Mouse (Mus musculus) hindbrain, embryonic 13.5 days (tissue): Measurements from ENCODE around the gene Tbc1d30. TPM values are rescaled to one million over a fixed set of nuclear protein-coding genes. Genes with fewer than 3 reads are reported as not detected.

Experiments used
- ATAC-seq: fragments of 200-750 bp; cut with Nextera tagmentation; 2 replicates; pipeline ENCODE4 v1.8.0; 2017; ENCODE audit warnings: moderate TSS enrichment; ENCODE audit not compliant: low FRiP score
- H3K27ac ChIP-seq: fragments of 300-500 bp; sonication (generic); 2 replicates; pipeline ENCODE4 v1.5.1; 2015; ENCODE audit warnings: inconsistent platforms, mild to moderate bottlenecking, moderate library complexity
- H3K27me3 ChIP-seq: fragments of 300-500 bp; sonication (generic); 2 replicates; pipeline ENCODE4 v1.6.1; 2015; ENCODE audit warnings: mild to moderate bottlenecking, inconsistent platforms
- H3K36me3 ChIP-seq: fragments of 300-500 bp; sonication (generic); 2 replicates; pipeline ENCODE4 v1.6.1; 2015; ENCODE audit warnings: mild to moderate bottlenecking, inconsistent platforms
- H3K4me1 ChIP-seq: fragments of 300-500 bp; sonication (generic); replicated peaks from 2 replicates; pipeline ENCODE4 v1.6.1; 2015; ENCODE audit warnings: inconsistent platforms
- H3K4me2 ChIP-seq: fragments of 300-500 bp; sonication (generic); 2 replicates; pipeline ENCODE4 v1.6.1; 2015; ENCODE audit warnings: inconsistent platforms, mild to moderate bottlenecking, moderate library complexity
- H3K4me3 ChIP-seq: fragments of 300-500 bp; sonication (generic); 2 replicates; pipeline ENCODE4 v1.5.1; 2015; ENCODE audit warnings: mild to moderate bottlenecking, inconsistent platforms
- H3K9ac ChIP-seq: fragments of 300-500 bp; sonication (generic); 2 replicates; pipeline ENCODE4 v1.6.1; 2015; ENCODE audit warnings: mild to moderate bottlenecking, inconsistent platforms
- H3K9me3 ChIP-seq: fragments of 300-500 bp; sonication (generic); 2 replicates; pipeline ENCODE4 v1.6.1; 2016; ENCODE audit warnings: inconsistent platforms
- WGBS: fragments of 180-500 bp; shearing (Covaris S2); methylation state at CpG from one replicate; pipeline ENCODE4 v1.1.7; 2015; 5-methylcytosine and 5-hydroxymethylcytosine counted together
- polyA plus RNA-seq: library from polyadenylated mRNA; unstranded; fragments of >200 nt; fragmentation: Nextera tagmentation; extraction: Ambion mirVana; gene quantifications from 2 replicates; pipeline ENCODE4 v1.2.1, GENCODE M21; 2015

Tbc1d30 gene
- polyA plus RNA-seq, 1 experiment from 2014 or later = 12.6 TPM

- Histone ChIP-seq H3K4me2 (no peak overlapping the region), H3K27ac (no peak overlapping the region), H3K4me1 (no peaks in the 10 kb centered on the region), H3K9ac (no peak overlapping the region), H3K4me3 (no peak overlapping the region), H3K36me3 (no peaks in the 10 kb centered on the region), H3K27me3 (no peaks in the 10 kb centered on the region), H3K9me3 (no peaks in the 10 kb centered on the region)
- WGBS = 94% methylated on average over 4 of the region's 4 CpGs
- no peak for ATAC-seq
Observed at GRCm38 (mm10) chr10:121249820-121250219, 101.3 kb downstream of the Tbc1d30 start.

DNA sequence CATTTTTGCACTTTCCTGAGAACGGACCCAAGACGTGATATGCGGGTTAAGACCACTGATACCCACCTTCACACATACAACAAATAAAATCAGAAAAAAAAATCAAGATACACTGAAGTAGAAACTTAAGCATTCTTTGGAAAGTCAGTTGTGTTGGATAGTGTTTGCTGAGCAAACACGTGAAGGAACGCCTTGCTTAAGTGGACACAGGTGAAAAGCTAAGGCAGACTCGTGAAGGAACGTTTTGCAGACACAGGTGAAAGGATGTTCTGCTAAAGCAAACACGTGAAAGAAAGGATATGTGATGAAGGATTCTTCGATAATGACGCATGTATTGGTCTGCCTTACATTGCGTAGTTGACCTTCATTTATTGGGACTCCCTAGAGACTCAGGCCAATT is 103.5 kb downstream of the Tbc1d30 start:
- Histone ChIP-seq H3K27me3 (no peaks in the 10 kb centered on the region), H3K9ac (no peak overlapping the region), H3K9me3 (no peaks in the 10 kb centered on the region), H3K4me1 (peaks cover 4% of the 10 kb centered on the region; the same call in 1 of the 2 replicates), H3K27ac (no peak overlapping the region), H3K36me3 (no peaks in the 10 kb centered on the region), H3K4me3 (no peak overlapping the region), H3K4me2 (no peak overlapping the region)
- no peak for ATAC-seq
- WGBS = 95% methylated on average over 11 of the region's 11 CpGs

DNA sequence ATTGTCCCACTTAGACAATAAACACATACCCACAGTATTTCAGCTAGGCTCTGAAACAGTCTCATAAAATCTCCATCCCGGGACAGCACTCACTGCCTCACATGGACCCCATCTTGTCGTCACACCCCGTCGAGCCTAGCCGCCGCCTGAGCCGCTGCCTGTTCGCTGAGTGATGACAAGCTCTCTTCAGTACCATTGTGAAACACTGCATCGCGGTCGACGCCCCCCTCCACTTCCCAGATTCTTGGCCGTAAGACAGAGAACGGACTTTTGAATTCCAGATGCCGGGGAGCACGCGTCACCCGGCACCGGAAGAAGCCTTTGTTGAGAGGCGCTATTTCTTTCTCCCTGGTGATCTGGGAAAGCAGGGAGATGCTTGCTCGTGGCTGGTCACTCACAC is 104.1 kb downstream of the Tbc1d30 start:
- H3K36me3 ChIP-seq = no peaks in the 10 kb centered on the region
- no peaks in the 10 kb centered on the region for H3K27me3 ChIP-seq
- peaks cover 6% of the 10 kb centered on the region; the same call in 1 of the 2 replicates for H3K4me1 ChIP-seq
- 77% methylated on average over 21 of the region's 21 CpGs for WGBS
- no peak overlapping the region for H3K4me2 ChIP-seq
- ATAC-seq = no peak
- H3K9me3 ChIP-seq = no peaks in the 10 kb centered on the region
- H3K27ac ChIP-seq = no peak overlapping the region
- no peak overlapping the region for H3K4me3 ChIP-seq
- H3K9ac ChIP-seq = no peak overlapping the region

- Histone ChIP-seq H3K9me3 (no peaks in the 10 kb centered on the region), H3K4me3 (no peak overlapping the region), H3K4me1 (peaks cover 6% of the 10 kb centered on the region; the same call in 1 of the 2 replicates), H3K36me3 (no peaks in the 10 kb centered on the region), H3K4me2 (no peak overlapping the region), H3K27me3 (no peaks in the 10 kb centered on the region), H3K9ac (no peak overlapping the region), H3K27ac (no peak overlapping the region)
- 83% methylated on average over 23 of the region's 23 CpGs for WGBS
- ATAC-seq = no peak
Observed at GRCm38 (mm10) chr10:121243373-121244207, 107.5 kb downstream of the Tbc1d30 start.

DNA sequence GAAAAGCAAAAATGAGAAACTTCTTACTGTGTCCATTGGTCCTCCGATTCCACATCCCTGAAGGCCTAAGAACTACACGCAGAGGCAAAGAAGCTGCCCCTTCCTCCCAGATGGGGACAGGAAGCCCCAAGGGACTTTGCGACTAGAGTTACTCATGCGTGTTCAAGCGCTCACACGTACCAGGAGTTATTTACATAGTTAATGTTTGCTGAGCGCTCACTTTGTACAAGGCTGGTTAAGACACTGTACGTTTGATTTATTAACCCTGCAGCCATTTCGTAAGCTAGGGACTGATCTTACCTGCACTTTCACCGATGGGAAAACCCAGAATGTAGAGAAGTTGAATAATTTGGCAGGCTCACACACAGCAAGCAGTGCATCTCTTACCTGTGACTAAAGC is 108.5 kb downstream of the Tbc1d30 start:
- ATAC-seq = no peak
- Histone ChIP-seq H3K27ac (no peak overlapping the region), H3K27me3 (no peaks in the 10 kb centered on the region), H3K9ac (no peak overlapping the region), H3K9me3 (no peaks in the 10 kb centered on the region), H3K4me3 (no peak overlapping the region), H3K36me3 (no peaks in the 10 kb centered on the region), H3K4me1 (peaks cover 6% of the 10 kb centered on the region; the same call in 1 of the 2 replicates), H3K4me2 (no peak overlapping the region)
- 64% methylated on average over 10 of the region's 10 CpGs for WGBS

DNA sequence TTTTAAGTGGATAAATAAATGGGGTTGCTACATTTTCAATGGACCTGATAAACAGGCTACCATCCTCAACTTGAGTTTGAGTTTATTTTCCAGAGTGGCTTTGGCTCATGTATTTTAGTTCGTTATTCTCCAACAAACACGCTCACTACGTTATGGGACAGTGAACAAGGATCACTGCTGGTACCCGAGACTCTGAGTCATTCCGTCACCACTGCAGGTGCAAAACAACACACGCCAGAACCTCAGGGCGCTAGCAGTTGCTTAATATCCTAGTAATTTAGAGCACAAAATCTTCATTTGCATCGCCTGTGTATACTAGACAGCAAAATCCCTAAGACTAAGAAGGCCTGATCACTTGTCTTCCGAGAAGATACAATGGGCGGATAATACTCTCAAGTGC is 112.0 kb downstream of the Tbc1d30 start:
- H3K9ac ChIP-seq = no peak overlapping the region
- 90% methylated on average over 10 of the region's 10 CpGs for WGBS
- no peaks in the 10 kb centered on the region for H3K36me3 ChIP-seq
- ATAC-seq = no peak
- no peak overlapping the region for H3K4me3 ChIP-seq
- H3K27ac ChIP-seq = no peak overlapping the region
- H3K4me2 ChIP-seq = no peak overlapping the region
- peaks cover 6% of the 10 kb centered on the region; the same call in 1 of the 2 replicates for H3K4me1 ChIP-seq
- no peaks in the 10 kb centered on the region for H3K9me3 ChIP-seq
- no peaks in the 10 kb centered on the region; the same call in 1 of the 2 replicates for H3K27me3 ChIP-seq

DNA sequence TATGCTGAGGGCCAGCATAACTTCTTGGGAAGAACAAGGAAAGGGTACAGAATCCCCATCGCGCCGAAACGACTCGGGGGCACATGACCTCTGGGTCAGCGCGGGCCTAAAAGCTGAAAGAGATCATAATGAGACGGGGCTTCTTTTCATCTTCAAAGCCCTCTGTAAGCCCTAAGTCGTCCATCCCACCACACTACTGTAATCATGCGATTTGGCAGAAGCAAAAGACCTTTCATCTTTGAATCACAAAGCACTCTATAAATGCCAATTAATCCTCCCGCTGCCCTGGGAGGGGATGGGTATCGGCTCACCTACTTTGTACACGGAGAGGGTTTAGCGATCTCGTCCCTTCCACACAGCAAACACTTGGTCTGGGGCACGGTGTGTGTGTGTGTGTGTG is 112.5 kb downstream of the Tbc1d30 start:
- Histone ChIP-seq H3K27ac (no peak overlapping the region), H3K9ac (no peak overlapping the region), H3K36me3 (no peaks in the 10 kb centered on the region), H3K4me1 (peaks cover 6% of the 10 kb centered on the region; the same call in 1 of the 2 replicates), H3K4me3 (no peak overlapping the region), H3K9me3 (no peaks in the 10 kb centered on the region), H3K27me3 (no peaks in the 10 kb centered on the region; the same call in 1 of the 2 replicates), H3K4me2 (no peak overlapping the region)
- WGBS = 59% methylated on average over 16 of the region's 16 CpGs
- no peak for ATAC-seq

- Histone ChIP-seq H3K27me3 (no peaks in the 10 kb centered on the region; the same call in 1 of the 2 replicates), H3K9ac (no peak overlapping the region), H3K4me1 (peaks cover under 1% of the 10 kb centered on the region; the same call in 1 of the 2 replicates), H3K4me3 (no peak overlapping the region), H3K27ac (no peak overlapping the region), H3K36me3 (no peaks in the 10 kb centered on the region), H3K9me3 (no peaks in the 10 kb centered on the region), H3K4me2 (no peak overlapping the region)
- 84% methylated on average over 5 of the region's 5 CpGs for WGBS
- no peak for ATAC-seq
Observed at GRCm38 (mm10) chr10:121237377-121237776, 113.7 kb downstream of the Tbc1d30 start.

DNA sequence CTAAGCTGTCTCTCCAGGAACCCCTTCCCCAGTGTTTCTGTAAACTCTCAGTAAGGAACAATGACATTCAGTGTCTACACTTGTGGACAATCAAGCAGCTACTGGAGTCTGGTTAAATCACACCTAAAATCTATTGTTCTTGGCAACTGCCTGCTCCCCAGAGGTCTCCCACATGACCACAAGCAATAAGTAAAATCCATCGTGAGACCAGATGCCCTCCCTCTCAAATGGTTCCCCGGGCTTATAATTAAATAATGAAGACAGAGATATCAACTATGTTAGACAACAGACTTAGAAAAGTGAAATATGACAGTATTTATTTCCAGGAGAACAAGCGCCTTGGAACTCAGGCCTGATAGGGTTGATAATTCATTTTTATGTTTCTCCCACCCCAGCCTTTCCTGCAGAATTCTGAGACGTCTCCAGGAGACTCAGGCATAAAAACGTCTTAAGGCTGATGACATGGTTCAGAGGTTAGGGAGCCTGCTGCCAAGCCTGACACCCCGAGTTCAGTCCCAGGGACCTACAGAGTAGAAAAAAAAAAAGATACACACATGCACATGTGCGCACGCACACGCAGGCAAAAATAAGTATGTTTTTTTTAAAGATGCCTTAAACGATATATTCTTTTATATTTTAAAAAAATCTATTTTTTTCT is 115.8 kb downstream of the Tbc1d30 start:
- H3K4me3 ChIP-seq = no peak overlapping the region
- no peak overlapping the region for H3K27ac ChIP-seq
- no peaks in the 10 kb centered on the region for H3K4me1 ChIP-seq
- no peak overlapping the region for H3K4me2 ChIP-seq
- no peak overlapping the region for H3K9ac ChIP-seq
- H3K9me3 ChIP-seq = no peaks in the 10 kb centered on the region
- H3K27me3 ChIP-seq = no peaks in the 10 kb centered on the region; the same call in 1 of the 2 replicates
- no peaks in the 10 kb centered on the region for H3K36me3 ChIP-seq
- no peak for ATAC-seq
- 68% methylated on average over 10 of the region's 10 CpGs for WGBS

GRCm38 (mm10) chr10:121234476-121234875 is 116.6 kb downstream of the Tbc1d30 start:
- Histone ChIP-seq H3K36me3 (no peaks in the 10 kb centered on the region), H3K27ac (no peak overlapping the region), H3K4me2 (no peak overlapping the region), H3K4me1 (no peaks in the 10 kb centered on the region), H3K4me3 (no peak overlapping the region), H3K9ac (no peak overlapping the region), H3K9me3 (no peaks in the 10 kb centered on the region), H3K27me3 (no peaks in the 10 kb centered on the region; the same call in 1 of the 2 replicates)
- WGBS = 82% methylated on average over 3 of the region's 3 CpGs
- ATAC-seq = no peak

DNA sequence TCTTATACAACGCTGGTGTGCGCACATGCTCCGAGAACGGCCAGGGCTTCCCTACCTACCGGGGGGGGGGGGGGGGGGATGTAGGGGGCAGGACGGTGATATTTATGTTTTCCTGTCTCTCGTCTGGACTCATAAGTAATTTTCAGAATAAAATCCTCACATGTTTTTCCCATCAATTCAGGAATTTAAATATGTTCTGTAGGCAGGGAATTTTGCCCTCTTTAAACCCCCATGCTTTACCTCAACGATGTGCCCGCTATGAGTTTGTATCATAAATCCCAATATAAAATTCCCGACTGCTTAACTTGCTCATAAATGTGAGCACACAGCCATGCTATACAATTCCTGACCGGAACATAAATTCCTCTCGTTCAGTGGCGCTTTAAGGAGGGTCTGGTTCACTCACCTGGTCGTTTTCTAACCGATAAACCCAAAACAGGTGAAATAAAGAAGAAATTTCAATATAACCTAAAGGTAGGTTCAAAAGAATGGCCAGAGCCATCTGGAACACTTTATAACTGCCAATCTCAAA is 122.6 kb downstream of the Tbc1d30 start:
- 91% methylated on average over 15 of the region's 15 CpGs for WGBS
- Histone ChIP-seq H3K27ac (no peak overlapping the region), H3K4me1 (no peaks in the 10 kb centered on the region), H3K4me2 (no peak overlapping the region), H3K9ac (no peak overlapping the region), H3K4me3 (no peak overlapping the region), H3K27me3 (0 out of 2 replicates have a peak, but pooled peaks cover 2% of the 10 kb centered on the region), H3K36me3 (no peaks in the 10 kb centered on the region), H3K9me3 (no peaks in the 10 kb centered on the region)
- ATAC-seq = no peak

DNA sequence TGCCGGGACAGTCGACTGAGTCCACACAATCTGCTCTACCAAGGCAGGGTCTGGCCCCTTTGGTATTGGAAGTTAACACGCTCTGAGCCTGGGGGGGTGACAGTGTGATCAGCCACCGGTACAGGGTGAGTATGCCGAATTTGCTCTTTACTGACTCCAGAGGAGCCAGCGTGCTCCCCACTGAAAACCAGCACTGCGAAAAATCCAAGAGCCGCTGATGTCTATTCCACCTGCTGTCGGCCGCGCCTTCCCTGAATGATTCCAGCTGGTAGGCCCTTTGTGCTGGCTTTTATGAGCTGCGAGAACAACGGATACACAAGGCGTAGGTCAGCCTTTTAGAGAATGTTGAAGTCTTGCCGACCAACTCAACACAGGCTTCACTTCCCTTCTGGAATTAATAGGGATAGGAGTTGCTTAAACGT is 123.1 kb downstream of the Tbc1d30 start:
- Histone ChIP-seq H3K9ac (no peak overlapping the region), H3K4me1 (no peaks in the 10 kb centered on the region), H3K9me3 (no peaks in the 10 kb centered on the region), H3K36me3 (no peaks in the 10 kb centered on the region), H3K4me2 (no peak overlapping the region), H3K4me3 (no peak overlapping the region), H3K27ac (no peak overlapping the region), H3K27me3 (0 out of 2 replicates have a peak, but pooled peaks cover 2% of the 10 kb centered on the region)
- no peak for ATAC-seq
- WGBS = 56% methylated on average over 16 of the region's 16 CpGs
